Mouse (Mus musculus): ENCODE results near the gene Zan.

Gene Zan

DNA sequence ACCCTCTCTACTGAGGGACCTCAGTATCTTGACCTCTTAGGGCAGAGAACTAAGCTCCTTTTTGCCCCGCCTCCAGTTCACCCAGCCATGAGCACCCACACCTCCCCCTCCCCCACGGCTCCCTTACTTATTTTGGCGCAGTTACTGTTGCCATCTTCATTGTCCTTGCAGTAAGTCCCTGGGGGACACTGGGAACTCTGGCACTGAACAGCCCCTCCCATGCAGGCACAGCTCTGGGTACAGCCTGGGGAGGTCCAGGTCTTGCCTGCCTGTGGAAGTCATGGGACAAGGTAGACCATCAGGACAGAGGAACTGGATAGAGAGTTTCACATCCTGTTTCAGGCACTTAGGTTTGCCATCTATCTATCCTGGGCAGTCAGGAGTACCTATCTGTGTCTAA, 66.8 kb downstream of the Zan start:
- no peak for DNase-seq

- no peak for DNase-seq
Observed at GRCm38 (mm10) chr5:137409451-137409850, 67.4 kb downstream of the Zan start.

- no peak for DNase-seq
Observed at GRCm38 (mm10) chr5:137404081-137404480, 72.8 kb downstream of the Zan start.

DNA sequence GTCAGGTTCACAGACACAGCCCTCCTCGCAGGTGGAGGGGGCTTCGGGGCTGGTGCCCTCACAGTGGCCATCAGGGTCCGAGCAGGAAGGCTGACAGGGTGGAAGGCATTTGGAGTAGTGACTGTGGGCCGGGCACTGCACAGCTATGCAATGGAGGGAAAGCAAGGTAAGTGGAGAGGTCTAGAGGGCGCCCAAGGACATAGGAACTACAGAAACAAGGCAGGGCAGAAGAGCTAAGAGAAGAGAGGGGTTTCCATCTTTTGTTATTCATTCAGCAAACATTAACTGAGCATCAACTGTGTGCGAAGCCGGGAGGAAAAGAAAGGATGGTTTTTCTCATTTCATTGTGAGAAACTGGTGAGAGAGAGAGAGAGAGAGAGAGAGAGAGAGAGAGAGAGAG, 82.4 kb downstream of the Zan start:
- no peak for DNase-seq

DNA sequence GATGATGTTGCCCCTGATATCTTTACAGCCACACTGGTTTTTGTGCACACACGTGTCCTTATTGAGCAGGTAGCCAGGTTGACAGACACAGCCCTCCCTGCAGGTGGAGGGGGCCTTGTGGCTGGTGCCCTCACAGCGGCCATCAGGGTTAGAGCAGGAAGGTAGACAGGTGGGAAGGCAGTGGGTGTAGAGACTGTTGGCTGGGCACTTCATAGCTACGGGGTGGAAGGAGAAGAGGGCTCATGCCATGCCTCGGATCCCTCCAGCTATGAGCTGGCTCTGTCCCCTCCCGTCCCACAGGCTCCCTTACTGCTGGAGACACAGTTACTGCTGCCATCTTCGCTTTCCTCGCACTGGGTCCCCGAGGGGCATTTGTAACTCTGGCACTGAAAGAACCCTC, 85.2 kb downstream of the Zan start:
- DNase-seq, result no peak

- no peak for DNase-seq
Observed at GRCm38 (mm10) chr5:137386712-137387111, 90.2 kb downstream of the Zan start.

GRCm38 (mm10) chr5:137383441-137383840, 93.4 kb downstream of the Zan start:
- no peak for DNase-seq

GRCm38 (mm10) chr5:137381152-137381551, 95.7 kb downstream of the Zan start:
- peak; percentile 59 for DNase-seq

- DNase-seq, result no peak
Observed at GRCm38 (mm10) chr5:137377603-137378002, 99.3 kb downstream of the Zan start.

- no peak for DNase-seq
Observed at GRCm38 (mm10) chr5:137377176-137377575, 99.7 kb downstream of the Zan start.

GRCm38 (mm10) chr5:137376722-137377121, 100.1 kb downstream of the Zan start:
- no peak for DNase-seq

DNA sequence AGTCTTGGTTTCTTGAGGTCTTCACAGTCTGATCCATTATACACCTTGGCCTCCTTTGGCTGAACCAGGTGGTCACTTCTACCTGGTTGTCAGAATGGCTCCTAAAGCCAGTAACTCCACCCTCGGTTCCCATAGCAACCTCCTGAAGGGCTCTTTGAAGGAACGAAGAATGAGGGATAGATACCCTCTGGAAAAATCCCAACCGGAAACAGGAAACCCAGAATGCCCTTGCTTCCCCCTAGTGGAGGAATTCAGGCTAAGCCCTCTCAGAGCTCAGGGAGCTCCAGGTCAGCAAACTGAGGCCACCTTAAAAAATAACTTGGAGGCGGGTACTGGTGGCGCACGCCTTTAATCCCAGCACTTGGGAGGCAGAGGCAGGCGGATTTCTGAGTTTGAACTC, 100.7 kb downstream of the Zan start:
- no peak for DNase-seq

GRCm38 (mm10) chr5:137375627-137376026, 101.2 kb downstream of the Zan start:
- DNase-seq, result no peak

- no peak for DNase-seq
Observed at GRCm38 (mm10) chr5:137374521-137375080, 102.3 kb downstream of the Zan start.

GRCm38 (mm10) chr5:137373371-137373950, 103.4 kb downstream of the Zan start:
- DNase-seq, result no peak

DNA sequence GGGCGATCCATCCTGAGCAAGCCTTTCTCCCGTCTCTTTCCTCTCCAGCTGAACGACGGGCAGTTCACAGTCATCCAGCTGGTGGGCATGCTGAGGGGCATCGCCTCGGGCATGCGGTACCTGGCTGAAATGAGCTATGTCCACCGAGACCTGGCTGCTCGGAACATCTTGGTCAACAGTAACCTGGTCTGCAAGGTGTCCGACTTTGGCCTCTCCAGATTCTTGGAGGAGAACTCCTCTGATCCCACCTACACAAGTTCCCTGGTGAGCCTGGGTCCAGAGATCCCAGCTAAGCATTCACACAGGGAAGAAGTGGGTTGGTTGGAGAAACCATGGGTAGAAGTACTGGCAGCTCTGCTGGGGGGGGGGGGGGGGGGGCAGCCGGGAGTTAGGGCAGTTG, 107.2 kb downstream of the Zan start:
- no peak for DNase-seq

DNA sequence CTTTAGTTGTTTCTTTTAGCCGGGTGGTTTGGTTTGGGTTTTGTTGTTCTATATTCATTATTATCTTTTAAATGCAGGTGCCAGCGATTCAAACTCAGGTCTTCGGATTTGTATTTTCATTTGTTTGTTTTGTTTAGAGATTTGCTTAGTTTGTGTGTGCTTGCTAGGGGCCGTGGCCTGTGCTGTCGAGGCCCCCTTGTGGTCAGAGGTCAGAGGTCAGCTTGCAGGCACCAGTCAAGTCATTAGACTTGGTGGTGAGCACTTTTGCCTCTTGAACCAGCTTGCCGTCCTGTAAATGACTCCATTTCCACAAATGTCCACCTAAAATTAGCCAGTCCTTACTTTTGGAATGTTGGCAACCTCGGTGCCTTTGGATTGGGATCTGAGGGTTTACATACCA, 118.5 kb downstream of the Zan start:
- no peak for DNase-seq

- no peak for DNase-seq
Observed at GRCm38 (mm10) chr5:137354091-137354490, 122.8 kb downstream of the Zan start.

- DNase-seq, result no peak
Observed at GRCm38 (mm10) chr5:137352011-137352975, 124.6 kb downstream of the Zan start.

DNA sequence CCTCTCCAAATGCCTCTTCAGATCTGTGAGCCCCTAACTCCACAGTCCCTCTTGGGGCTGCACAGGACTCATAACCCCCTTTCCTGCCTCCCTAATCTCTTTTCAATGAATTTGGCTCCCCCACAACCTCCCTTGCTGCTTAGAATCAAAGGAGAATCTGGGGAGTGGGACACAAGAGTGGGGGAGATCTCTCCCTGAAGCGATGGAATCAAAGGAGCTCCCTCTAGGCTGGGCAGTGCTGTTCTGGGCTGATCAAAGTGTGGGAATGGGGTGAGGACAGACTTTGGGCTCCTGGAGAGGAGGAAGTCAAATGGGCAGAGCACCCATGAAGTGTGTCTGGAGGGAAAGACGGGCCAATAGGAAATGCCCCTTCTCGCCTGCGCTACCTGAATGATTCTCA, 125.5 kb downstream of the Zan start:
- DNase-seq, result no peak

DNA sequence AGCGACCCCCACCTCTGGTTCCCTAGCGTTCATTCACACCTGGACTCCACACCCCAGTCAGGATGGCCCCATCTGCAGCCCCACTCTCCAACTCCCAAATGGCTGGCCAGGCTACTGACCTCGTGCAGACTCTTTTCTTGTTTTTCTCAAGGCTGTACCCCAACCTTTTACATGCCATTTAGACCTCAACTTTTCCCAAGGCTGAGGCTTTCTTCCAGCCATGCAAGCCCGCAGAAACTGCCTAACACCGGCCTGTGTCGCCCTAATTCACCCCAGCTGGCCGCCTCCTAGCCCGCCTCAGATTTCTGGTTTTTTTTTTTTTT, 125.8 kb downstream of the Zan start:
- no peak for DNase-seq

GRCm38 (mm10) chr5:137350205-137351057, 126.4 kb downstream of the Zan start:
- DNase-seq, result no peak
